Mouse (Mus musculus): ENCODE measurements around the gene Mef2b.

Mef2b gene

GRCm38 (mm10) chr8:70134931-70135330 lies 4.6 kb upstream of the Mef2b start:
- no peak for DNase-seq

GRCm38 (mm10) chr8:70136591-70136990 lies 2.9 kb upstream of the Mef2b start:
- no peak for DNase-seq

- DNase-seq, result no peak
Measured at GRCm38 (mm10) chr8:70137890-70138289, 1.6 kb upstream of the Mef2b start.

- no peak for DNase-seq
Measured at GRCm38 (mm10) chr8:70139981-70140380, 470 bp downstream of the Mef2b start.

GRCm38 (mm10) chr8:70147678-70148607 lies 8.4 kb downstream of the Mef2b start:
- no peak for DNase-seq

- DNase-seq, result no peak
Measured at GRCm38 (mm10) chr8:70150158-70150557, 10.6 kb downstream of the Mef2b start.

- DNase-seq, result peak; percentile 82 to 85
Measured at GRCm38 (mm10) chr8:70152537-70153257, 13.2 kb downstream of the Mef2b start.

- no peak for DNase-seq
Measured at GRCm38 (mm10) chr8:70157240-70157800, 17.8 kb downstream of the Mef2b start.

- peak; percentile 73 to 81 for DNase-seq
Measured at GRCm38 (mm10) chr8:70158069-70158853, 18.8 kb downstream of the Mef2b start.

GRCm38 (mm10) chr8:70159211-70159610 lies 19.7 kb downstream of the Mef2b start:
- DNase-seq, result no peak

- no peak for DNase-seq
Measured at GRCm38 (mm10) chr8:70160015-70160414, 20.5 kb downstream of the Mef2b start.

GRCm38 (mm10) chr8:70163316-70163715 lies 23.8 kb downstream of the Mef2b start:
- DNase-seq, result no peak

GRCm38 (mm10) chr8:70166504-70167110 lies 27.1 kb downstream of the Mef2b start:
- DNase-seq, result peak; percentile 88 to 92

- DNase-seq, result no peak
Measured at GRCm38 (mm10) chr8:70170116-70170515, 30.6 kb downstream of the Mef2b start.

- DNase-seq, result no peak
Measured at GRCm38 (mm10) chr8:70170748-70171147, 31.2 kb downstream of the Mef2b start.

- DNase-seq, result no peak
Measured at GRCm38 (mm10) chr8:70171240-70171639, 31.7 kb downstream of the Mef2b start.

- peak; percentile 93 to 94 for DNase-seq
Measured at GRCm38 (mm10) chr8:70172043-70172681, 32.7 kb downstream of the Mef2b start, which contains the start of gene Tmem161a. Gene Tmem161a (plus strand): TSS chr8:70172356.

GRCm38 (mm10) chr8:70173320-70173719 lies 33.8 kb downstream of the Mef2b start:
- DNase-seq, result no peak

GRCm38 (mm10) chr8:70174079-70174478 lies 34.6 kb downstream of the Mef2b start:
- no peak for DNase-seq

GRCm38 (mm10) chr8:70178231-70178630 lies 38.7 kb downstream of the Mef2b start:
- no peak for DNase-seq

- DNase-seq, result no peak
Measured at GRCm38 (mm10) chr8:70179082-70179481, 39.6 kb downstream of the Mef2b start.

Data from cerebellum, postnatal 10 days (tissue).